Mouse (Mus musculus): ENCODE data around the gene Mybbp1a. TPM values are rescaled to one million over a fixed set of nuclear protein-coding genes. Genes with fewer than 3 reads are reported as not detected.

Mybbp1a gene
- polyA plus RNA-seq, 1 experiment from 2014 or later = 82.3 TPM

DNA sequence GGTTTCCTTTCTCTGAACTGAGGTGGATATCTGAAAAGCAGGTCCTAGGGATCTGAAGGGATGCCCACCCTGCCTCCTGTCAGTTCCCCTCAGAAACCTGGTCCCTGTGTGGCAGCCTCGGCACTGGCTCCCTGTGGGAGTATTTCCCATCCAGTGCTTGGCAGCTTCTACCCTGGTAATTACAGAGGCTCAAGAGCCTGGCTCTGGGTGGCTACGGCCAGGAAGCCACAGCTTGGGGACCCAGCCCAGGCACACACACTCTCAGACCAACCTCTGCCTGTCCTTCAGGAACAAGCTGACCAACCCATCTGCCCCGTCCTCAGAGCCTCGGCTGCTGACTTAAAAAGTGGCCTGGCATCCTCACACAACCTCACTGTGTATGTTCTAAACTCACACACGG, 40.2 kb downstream of the Mybbp1a start:
- Histone ChIP-seq H3K9ac (no peak overlapping the region), H3K4me1 (peaks cover 65% of the 10 kb centered on the region), H3K36me3 (no peaks in the 10 kb centered on the region), H3K9me3 (no peaks in the 10 kb centered on the region), H3K4me3 (no peak overlapping the region), H3K27ac (replicated peaks) (0 out of 2 replicates have a peak overlapping the region, but pooled peaks have one; percentile 2), H3K27me3 (replicated peaks) (peaks cover 7% of the 10 kb centered on the region; the same call in 1 of the 2 replicates), H3K4me2 (no peak overlapping the region)
- ATAC-seq (ENCODE audit: extremely low read depth, insufficient number of reproducible peaks, low FRiP score, low TSS enrichment) = no peak
- WGBS = 72% methylated on average over 5 of the region's 5 CpGs

DNA sequence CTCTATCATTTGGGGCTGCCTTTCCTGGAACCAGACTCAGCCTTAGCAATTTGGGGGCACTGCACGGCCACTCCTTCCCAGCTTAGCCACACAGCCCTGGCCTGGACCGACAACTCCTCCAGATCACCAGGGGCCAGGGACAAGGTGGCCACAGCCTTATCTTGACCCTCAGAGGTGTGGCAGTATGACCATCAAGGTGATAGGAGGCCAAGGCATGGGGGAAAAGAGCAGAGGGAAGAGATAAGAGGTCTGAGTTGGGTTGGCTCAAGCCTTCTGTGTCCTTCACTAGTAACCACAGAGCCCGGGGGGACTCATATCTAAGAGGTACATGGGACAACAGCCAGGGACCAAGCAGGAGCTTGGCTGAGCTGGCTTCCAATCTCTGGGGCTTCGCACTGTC, 40.8 kb downstream of the Mybbp1a start:
- no peak overlapping the region for H3K9ac ChIP-seq
- 0 out of 2 replicates have a peak, but pooled peaks have one; percentile 19 for ATAC-seq (ENCODE audit: extremely low read depth, insufficient number of reproducible peaks, low FRiP score, low TSS enrichment)
- H3K9me3 ChIP-seq = no peaks in the 10 kb centered on the region
- H3K4me1 ChIP-seq = peaks cover 63% of the 10 kb centered on the region
- H3K4me2 ChIP-seq = peak overlapping the region; percentile 10; the same call in 1 of the 2 replicates
- no peak overlapping the region for H3K4me3 ChIP-seq
- WGBS = 40% methylated on average over 4 of the region's 4 CpGs
- H3K27ac ChIP-seq (replicated peaks) = no peak overlapping the region
- peaks cover 12% of the 10 kb centered on the region for H3K27me3 ChIP-seq (replicated peaks)
- no peaks in the 10 kb centered on the region for H3K36me3 ChIP-seq

DNA sequence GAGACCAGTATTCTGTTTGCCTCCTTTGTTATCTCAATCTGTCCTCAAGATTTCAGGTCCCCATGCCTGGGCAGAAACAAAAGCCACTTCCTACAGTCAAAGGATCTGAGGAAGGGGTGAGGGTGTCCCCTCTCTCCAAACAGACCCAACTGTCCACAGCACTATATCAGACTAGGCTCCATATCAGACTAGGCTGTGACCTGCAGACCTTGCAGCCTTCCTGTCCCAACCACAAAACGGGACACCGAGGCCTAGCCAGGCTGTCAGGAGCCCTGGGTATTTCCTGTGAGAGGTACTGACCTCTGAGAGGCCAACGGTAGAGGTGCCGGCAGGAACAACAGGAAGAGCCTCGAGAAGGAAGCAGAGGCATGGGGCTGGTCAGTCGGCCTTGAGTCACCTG, 43.4 kb downstream of the Mybbp1a start:
- H3K9ac ChIP-seq = no peak overlapping the region
- H3K4me2 ChIP-seq = no peak overlapping the region
- no peaks in the 10 kb centered on the region for H3K36me3 ChIP-seq
- H3K27me3 ChIP-seq (replicated peaks) = peaks cover 38% of the 10 kb centered on the region
- H3K9me3 ChIP-seq = no peaks in the 10 kb centered on the region
- no peak overlapping the region for H3K4me3 ChIP-seq
- no peak overlapping the region for H3K27ac ChIP-seq (replicated peaks)
- WGBS = 37% methylated on average over 6 of the region's 6 CpGs
- peaks cover 65% of the 10 kb centered on the region for H3K4me1 ChIP-seq
- no peak for ATAC-seq (ENCODE audit: extremely low read depth, insufficient number of reproducible peaks, low FRiP score, low TSS enrichment)

DNA sequence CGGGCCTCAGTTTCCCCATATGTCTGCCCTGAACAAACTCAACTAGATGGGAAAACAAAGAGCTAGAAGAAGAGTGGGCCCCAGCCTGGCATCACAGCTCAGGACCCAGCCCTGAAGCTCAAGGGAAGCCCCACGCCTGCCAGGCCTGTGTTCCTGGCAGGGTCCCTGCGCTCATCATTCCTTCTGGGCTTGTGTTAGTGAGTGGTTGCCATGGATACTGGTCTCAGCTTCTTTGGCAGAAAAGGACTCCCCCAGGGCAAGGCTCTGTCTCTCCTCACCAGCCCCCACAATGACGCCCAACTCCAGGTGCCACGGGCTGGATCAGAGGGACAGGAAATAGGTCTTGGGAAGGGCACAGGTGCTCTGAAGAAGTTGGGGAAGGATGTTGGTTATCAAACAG, 44.0 kb downstream of the Mybbp1a start:
- 58% methylated on average over 5 of the region's 5 CpGs for WGBS
- Histone ChIP-seq H3K27ac (replicated peaks) (no peak overlapping the region), H3K4me3 (no peak overlapping the region), H3K27me3 (replicated peaks) (peaks cover 43% of the 10 kb centered on the region), H3K9me3 (no peaks in the 10 kb centered on the region), H3K4me2 (no peak overlapping the region), H3K4me1 (peaks cover 65% of the 10 kb centered on the region), H3K36me3 (no peaks in the 10 kb centered on the region), H3K9ac (no peak overlapping the region)
- no peak for ATAC-seq (ENCODE audit: extremely low read depth, insufficient number of reproducible peaks, low FRiP score, low TSS enrichment)

DNA sequence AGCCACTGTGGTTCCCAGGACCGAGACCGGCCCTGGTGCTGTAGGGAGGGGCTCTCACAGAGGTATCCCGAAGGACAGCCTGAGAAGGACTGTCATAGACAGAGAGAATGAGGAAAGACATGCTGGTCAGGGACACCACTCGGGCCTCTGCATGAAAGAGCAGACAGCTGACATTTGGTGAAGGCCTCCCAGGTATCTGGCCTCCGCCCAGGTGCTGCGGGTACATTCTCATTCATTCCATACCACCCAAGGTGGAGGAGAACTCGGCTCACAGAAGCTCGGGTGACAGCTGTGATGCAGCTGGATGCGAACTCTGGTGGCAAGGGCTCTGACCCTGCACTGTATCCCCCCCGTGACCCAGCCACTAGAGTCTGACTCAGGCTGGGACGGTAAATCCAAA, 44.8 kb downstream of the Mybbp1a start:
- no peaks in the 10 kb centered on the region for H3K36me3 ChIP-seq
- peaks cover 51% of the 10 kb centered on the region for H3K27me3 ChIP-seq (replicated peaks)
- ATAC-seq (ENCODE audit: extremely low read depth, insufficient number of reproducible peaks, low FRiP score, low TSS enrichment) = no peak
- H3K27ac ChIP-seq (replicated peaks) = no peak overlapping the region
- no peaks in the 10 kb centered on the region for H3K9me3 ChIP-seq
- H3K4me1 ChIP-seq = peaks cover 67% of the 10 kb centered on the region
- H3K9ac ChIP-seq = no peak overlapping the region
- H3K4me2 ChIP-seq = no peak overlapping the region
- no peak overlapping the region for H3K4me3 ChIP-seq
- WGBS = 64% methylated on average over 11 of the region's 11 CpGs

DNA sequence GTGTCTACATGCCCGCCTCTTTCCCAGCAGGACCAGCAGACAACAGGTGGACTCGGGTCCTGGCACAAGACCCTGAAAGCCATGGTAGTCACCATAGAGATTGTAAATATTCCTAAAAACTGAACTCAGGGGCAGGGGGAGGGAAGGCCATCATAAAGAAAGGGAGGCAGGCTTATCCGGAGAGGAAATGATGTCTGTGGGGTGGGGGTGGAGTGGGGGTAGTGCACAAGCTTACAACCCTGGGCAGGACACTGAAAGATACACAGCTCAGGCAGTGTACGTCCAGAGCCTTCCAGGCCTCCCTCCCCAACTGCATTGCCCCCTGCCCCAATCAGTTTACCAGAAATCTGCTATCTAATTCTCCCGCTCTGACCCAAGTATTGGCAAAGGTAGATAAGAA, 46.0 kb downstream of the Mybbp1a start:
- WGBS = 48% methylated on average over 5 of the region's 5 CpGs
- Histone ChIP-seq H3K36me3 (no peaks in the 10 kb centered on the region), H3K9ac (no peak overlapping the region), H3K4me1 (peaks cover 57% of the 10 kb centered on the region), H3K27me3 (replicated peaks) (peaks cover 62% of the 10 kb centered on the region), H3K27ac (replicated peaks) (0 out of 2 replicates have a peak overlapping the region, but pooled peaks have one; percentile 20), H3K9me3 (no peaks in the 10 kb centered on the region), H3K4me3 (no peak overlapping the region), H3K4me2 (peak overlapping the region; percentile 90)
- ATAC-seq (ENCODE audit: extremely low read depth, insufficient number of reproducible peaks, low FRiP score, low TSS enrichment) = no peak

DNA sequence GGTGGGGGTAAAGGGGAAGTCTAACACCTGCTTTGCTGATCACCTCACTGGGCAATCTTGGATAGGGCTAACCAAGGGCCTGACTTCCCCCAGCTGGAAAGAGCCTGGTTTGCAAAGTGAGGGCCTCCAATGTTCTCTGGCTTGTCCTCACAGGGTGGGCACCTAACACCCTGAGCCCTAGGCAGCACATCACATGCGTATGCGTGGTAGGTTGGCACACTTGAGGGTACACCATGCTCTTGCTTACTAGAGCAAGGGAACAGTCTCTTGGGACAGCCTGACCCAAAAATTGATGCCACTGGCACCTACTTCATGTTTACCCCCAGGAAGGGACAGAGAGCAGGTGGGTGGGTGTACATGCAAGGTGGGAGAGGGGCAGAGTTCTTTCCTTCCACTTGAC, 46.6 kb downstream of the Mybbp1a start:
- Histone ChIP-seq H3K9ac (peak overlapping the region; percentile 83), H3K9me3 (no peaks in the 10 kb centered on the region), H3K4me3 (peak overlapping the region; percentile 71), H3K36me3 (no peaks in the 10 kb centered on the region), H3K27ac (replicated peaks) (0 out of 2 replicates have a peak overlapping the region, but pooled peaks have one; percentile 12), H3K27me3 (replicated peaks) (peaks cover 67% of the 10 kb centered on the region), H3K4me2 (peak overlapping the region; percentile 90), H3K4me1 (peaks cover 51% of the 10 kb centered on the region)
- 80% methylated on average over 2 of the region's 2 CpGs for WGBS
- ATAC-seq (ENCODE audit: extremely low read depth, insufficient number of reproducible peaks, low FRiP score, low TSS enrichment) = no peak

DNA sequence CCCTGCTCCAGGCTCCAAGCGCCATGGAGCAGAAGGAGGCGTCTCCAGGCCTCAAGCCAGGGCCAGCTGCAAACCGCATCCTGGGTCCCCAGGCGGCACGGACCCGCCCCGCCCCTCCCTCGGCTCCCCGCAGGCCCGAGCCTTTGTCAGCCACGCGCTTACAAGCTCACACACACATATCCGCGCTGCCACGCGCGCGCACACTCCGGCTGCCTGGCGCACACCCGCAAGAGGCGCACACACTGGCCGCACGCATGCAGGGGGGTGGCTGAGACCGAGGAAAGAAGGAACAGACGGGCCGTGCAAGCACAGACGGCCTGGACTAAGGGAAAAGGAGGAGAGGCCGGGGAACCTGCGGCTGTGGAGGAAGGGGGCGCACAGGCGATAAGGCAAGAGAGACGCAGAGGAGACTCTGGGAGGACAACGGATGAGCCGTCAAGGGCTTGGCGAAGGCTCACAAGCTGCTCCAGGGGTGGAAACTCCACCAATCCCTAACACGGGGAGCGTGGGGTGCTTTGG, 47.7 kb downstream of the Mybbp1a start:
- Histone ChIP-seq H3K4me3 (peak overlapping the region; percentile 71), H3K36me3 (no peaks in the 10 kb centered on the region), H3K27ac (replicated peaks) (no peak overlapping the region), H3K9ac (peak overlapping the region; percentile 83), H3K4me1 (peaks cover 45% of the 10 kb centered on the region), H3K9me3 (no peaks in the 10 kb centered on the region), H3K4me2 (peak overlapping the region; percentile 90), H3K27me3 (replicated peaks) (peaks cover 78% of the 10 kb centered on the region)
- no peak for ATAC-seq (ENCODE audit: extremely low read depth, insufficient number of reproducible peaks, low FRiP score, low TSS enrichment)
- WGBS = 1% methylated on average over 38 of the region's 38 CpGs

DNA sequence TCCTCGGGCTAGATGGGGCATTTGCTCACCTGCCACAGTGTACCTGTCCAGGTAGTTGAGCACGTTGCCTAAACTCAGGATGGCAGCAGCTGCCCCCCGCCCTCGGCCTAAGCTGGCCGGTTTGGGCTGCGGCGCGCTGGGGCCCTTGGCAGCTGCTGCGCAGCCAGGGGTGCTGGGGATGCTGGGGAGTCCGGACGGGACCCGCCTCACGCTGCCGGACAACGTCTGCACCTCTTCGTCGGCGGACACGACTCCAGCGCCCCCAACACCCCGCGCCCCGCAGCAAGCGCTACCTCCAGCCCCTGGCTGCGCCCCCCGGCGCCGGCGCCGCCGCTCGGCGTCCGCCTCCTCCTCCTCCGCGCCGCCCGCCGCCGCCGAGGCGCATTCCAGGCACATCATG, 48.2 kb downstream of the Mybbp1a start:
- peak overlapping the region; percentile 83 for H3K9ac ChIP-seq
- H3K36me3 ChIP-seq = no peaks in the 10 kb centered on the region
- H3K4me2 ChIP-seq = peak overlapping the region; percentile 90
- no peak overlapping the region for H3K27ac ChIP-seq (replicated peaks)
- WGBS = under 1% methylated on average over 30 of the region's 42 CpGs
- H3K9me3 ChIP-seq = no peaks in the 10 kb centered on the region
- H3K4me3 ChIP-seq = peak overlapping the region; percentile 71
- H3K27me3 ChIP-seq (replicated peaks) = peaks cover 83% of the 10 kb centered on the region
- peaks cover 45% of the 10 kb centered on the region for H3K4me1 ChIP-seq
- no peak for ATAC-seq (ENCODE audit: extremely low read depth, insufficient number of reproducible peaks, low FRiP score, low TSS enrichment)

DNA sequence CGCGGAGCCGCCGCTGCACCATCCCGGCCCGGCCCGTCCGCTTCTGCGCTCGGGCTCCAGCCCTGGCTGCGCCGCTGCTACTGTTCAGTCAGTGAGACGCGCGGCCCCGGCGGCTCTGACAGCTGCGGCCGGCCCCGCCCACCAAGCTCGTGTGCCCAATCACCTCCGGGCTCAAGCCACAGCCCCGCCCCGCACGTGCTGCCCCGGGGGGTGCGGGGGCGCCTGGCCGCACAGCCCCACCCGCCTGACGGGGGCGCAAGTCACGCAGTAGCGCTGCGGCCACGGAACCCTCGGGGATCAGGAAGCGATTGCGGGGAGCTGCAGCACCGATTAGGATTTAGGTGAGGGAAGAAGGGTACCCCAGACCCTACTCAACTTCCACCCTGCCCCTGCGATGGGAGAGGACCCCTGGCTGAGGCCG, 48.7 kb downstream of the Mybbp1a start, which contains the start of gene Spns2:
Gene Spns2 (minus strand): TSS at position 24 of the 421 bp plus-strand sequence.
- Histone ChIP-seq H3K27ac (replicated peaks) (no peak within 1 kb of the TSS), H3K9me3 (no peaks in the 10 kb centered on the region), H3K27me3 (replicated peaks) (peaks cover 85% of the 10 kb centered on the region), H3K4me2 (peak within 1 kb of the TSS; percentile 90), H3K4me1 (peaks cover 45% of the 10 kb centered on the region), H3K4me3 (peak within 1 kb of the TSS; percentile 71), H3K9ac (peak within 1 kb of the TSS; percentile 83), H3K36me3 (no peaks in the 10 kb centered on the region)
- ATAC-seq (ENCODE audit: extremely low read depth, insufficient number of reproducible peaks, low FRiP score, low TSS enrichment) = peak; percentile 84
- WGBS = 1% methylated on average over 30 of the region's 42 CpGs

DNA sequence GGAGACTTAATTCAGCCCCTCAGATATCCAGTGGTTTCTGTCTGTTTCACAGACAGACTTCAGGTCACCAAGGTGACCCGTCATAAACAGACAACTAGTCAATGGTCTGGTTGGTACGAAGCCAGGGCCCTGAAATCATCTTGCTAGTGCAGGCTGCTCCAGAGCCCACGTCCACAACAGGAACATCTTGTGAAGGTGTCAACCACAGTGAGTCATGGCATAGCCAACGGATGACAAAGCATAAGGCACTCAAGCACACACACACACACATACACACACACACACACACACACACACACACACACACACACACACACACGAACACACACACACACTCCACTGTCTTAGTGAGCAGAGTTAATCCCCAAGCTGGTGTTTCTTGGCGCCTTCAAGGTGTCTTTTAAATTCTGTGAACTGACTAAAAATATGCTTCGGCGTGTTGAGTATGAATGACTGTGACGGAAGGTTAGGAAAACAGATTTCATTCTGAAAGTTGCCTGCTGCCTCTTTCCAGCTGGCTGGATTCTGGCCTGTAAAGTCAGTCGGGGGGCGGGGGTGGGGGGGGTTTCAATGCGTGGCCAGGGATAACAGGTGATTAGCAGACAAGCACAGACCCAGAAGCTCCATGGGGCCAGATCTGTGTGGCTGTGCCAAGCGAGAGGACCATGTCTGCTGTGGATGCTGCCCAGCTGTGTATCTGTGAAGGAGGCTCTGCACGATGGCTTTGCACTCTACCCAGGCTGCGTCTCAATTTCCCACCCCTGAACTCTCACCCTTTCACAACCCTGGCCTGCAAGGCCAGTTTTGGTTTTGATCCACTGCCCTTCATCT, 50.2 kb downstream of the Mybbp1a start:
- Histone ChIP-seq H3K4me2 (no peak overlapping the region), H3K4me3 (no peak overlapping the region), H3K9me3 (no peaks in the 10 kb centered on the region), H3K9ac (no peak overlapping the region), H3K36me3 (no peaks in the 10 kb centered on the region), H3K4me1 (peaks cover 32% of the 10 kb centered on the region), H3K27ac (replicated peaks) (no peak overlapping the region), H3K27me3 (replicated peaks) (peaks cover 90% of the 10 kb centered on the region)
- 65% methylated on average over 15 of the region's 15 CpGs for WGBS
- no peak for ATAC-seq (ENCODE audit: extremely low read depth, insufficient number of reproducible peaks, low FRiP score, low TSS enrichment)

Measured in heart, embryonic 13.5 days (tissue).